Mouse (Mus musculus) heart, embryonic 13.5 days (tissue): ENCODE data around the gene Lrrc4b. TPM values are rescaled to one million over a fixed set of nuclear protein-coding genes. Genes with fewer than 3 reads are reported as not detected.

ENCODE experiments used
- ATAC-seq: fragments of 200-750 bp; cut with Nextera tagmentation; 2 replicates; pipeline ENCODE4 v1.8.0; 2017; ENCODE audit warnings: moderate TSS enrichment; ENCODE audit not compliant: insufficient number of reproducible peaks, low FRiP score, low TSS enrichment; ENCODE audit errors: extremely low read depth
- H3K27ac ChIP-seq: fragments of 300-500 bp; sonication (generic); replicated peaks from 2 replicates; pipeline ENCODE4 v1.5.1; 2015; ENCODE audit warnings: moderate library complexity, mild to moderate bottlenecking, inconsistent platforms
- H3K27me3 ChIP-seq: fragments of 300-500 bp; sonication (generic); replicated peaks from 2 replicates; pipeline ENCODE4 v1.6.1; 2015; ENCODE audit warnings: mild to moderate bottlenecking, inconsistent platforms
- H3K36me3 ChIP-seq: fragments of 300-500 bp; sonication (generic); 2 replicates; pipeline ENCODE4 v1.6.1; 2015; ENCODE audit warnings: mild to moderate bottlenecking, inconsistent platforms
- H3K4me1 ChIP-seq: fragments of 300-500 bp; sonication (generic); 2 replicates; pipeline ENCODE4 v1.6.1; 2015; ENCODE audit warnings: inconsistent platforms
- H3K4me2 ChIP-seq: fragments of 300-500 bp; sonication (generic); 2 replicates; pipeline ENCODE4 v1.6.1; 2015; ENCODE audit warnings: inconsistent platforms, mild to moderate bottlenecking, moderate library complexity
- H3K4me3 ChIP-seq: fragments of 300-500 bp; sonication (generic); 2 replicates; pipeline ENCODE4 v1.5.1; 2015; ENCODE audit warnings: moderate library complexity, mild to moderate bottlenecking, inconsistent platforms
- H3K9ac ChIP-seq: fragments of 300-500 bp; sonication (generic); 2 replicates; pipeline ENCODE4 v1.6.1; 2015; ENCODE audit warnings: inconsistent platforms, mild to moderate bottlenecking, moderate library complexity
- H3K9me3 ChIP-seq: fragments of 300-500 bp; sonication (generic); 2 replicates; pipeline ENCODE4 v1.6.1; 2016; ENCODE audit warnings: inconsistent platforms
- WGBS: fragments of 180-500 bp; shearing (Covaris S2); methylation state at CpG from one replicate; pipeline ENCODE4 v1.1.7; 2015; ENCODE audit warnings: mixed read lengths; 5-methylcytosine and 5-hydroxymethylcytosine counted together
- polyA plus RNA-seq: library from polyadenylated mRNA; unstranded; fragments of >200 nt; fragmentation: Nextera tagmentation; extraction: Ambion mirVana; gene quantifications from 2 replicates; pipeline ENCODE4 v1.2.1, GENCODE M21; 2015

The Lrrc4b gene
- polyA plus RNA-seq, 1 experiment from 2014 or later: 1.6 TPM

GRCm38 (mm10) chr7:44446070-44446855 is 17.4 kb downstream of the Lrrc4b start:
- peaks cover 47% of the 10 kb centered on the region for H3K4me1 ChIP-seq
- ATAC-seq: no peak
- H3K36me3 ChIP-seq: peaks cover 4% of the 10 kb centered on the region; the same call in 1 of the 2 replicates
- 0 out of 2 replicates have a peak overlapping the region, but pooled peaks have one; percentile 79 for H3K4me2 ChIP-seq
- H3K4me3 ChIP-seq: no peak overlapping the region
- H3K27ac ChIP-seq: 0 out of 2 replicates have a peak overlapping the region, but pooled peaks have one; percentile 8
- peak overlapping the region; percentile 28; the same call in 1 of the 2 replicates for H3K9ac ChIP-seq
- WGBS: 40% methylated on average over 12 of the region's 12 CpGs
- no peaks in the 10 kb centered on the region for H3K9me3 ChIP-seq
- H3K27me3 ChIP-seq: peaks cover 58% of the 10 kb centered on the region

GRCm38 (mm10) chr7:44453256-44453655 is 24.4 kb downstream of the Lrrc4b start:
- H3K36me3 ChIP-seq: peaks cover 12% of the 10 kb centered on the region
- H3K27ac ChIP-seq: peak overlapping the region; percentile 26

GRCm38 (mm10) chr7:44456302-44456701 is 27.5 kb downstream of the Lrrc4b start:
- Histone ChIP-seq H3K36me3 (peaks cover 21% of the 10 kb centered on the region), H3K9me3 (no peaks in the 10 kb centered on the region), H3K27ac (no peak overlapping the region), H3K27me3 (peaks cover 27% of the 10 kb centered on the region), H3K4me3 (no peak overlapping the region), H3K4me1 (peaks cover 11% of the 10 kb centered on the region), H3K9ac (no peak overlapping the region), H3K4me2 (no peak overlapping the region)
- no peak for ATAC-seq
- 76% methylated on average over 1 of the region's 1 CpGs for WGBS

More at GRCm38 (mm10) chr7:44453256-44453655, 24.4 kb downstream of the Lrrc4b start:
- peaks cover 11% of the 10 kb centered on the region for H3K4me1 ChIP-seq
- H3K9me3 ChIP-seq: no peaks in the 10 kb centered on the region
- ATAC-seq: no peak; the same call in 1 of the 2 replicates
- 10% methylated on average over 3 of the region's 3 CpGs for WGBS
- peak overlapping the region; percentile 64; the same call in 1 of the 2 replicates for H3K9ac ChIP-seq
- H3K4me3 ChIP-seq: no peak overlapping the region
- H3K27me3 ChIP-seq: no peaks in the 10 kb centered on the region
- no peak overlapping the region for H3K4me2 ChIP-seq

- Histone ChIP-seq H3K4me2 (no peak overlapping the region), H3K9me3 (no peaks in the 10 kb centered on the region), H3K36me3 (peaks cover 40% of the 10 kb centered on the region), H3K27ac (no peak overlapping the region), H3K4me1 (peaks cover 31% of the 10 kb centered on the region), H3K4me3 (no peak overlapping the region), H3K9ac (no peak overlapping the region), H3K27me3 (peaks cover 64% of the 10 kb centered on the region)
- WGBS: 76% methylated on average over 6 of the region's 6 CpGs
- ATAC-seq: no peak
Measured at GRCm38 (mm10) chr7:44460067-44460466, 31.2 kb downstream of the Lrrc4b start.

- Histone ChIP-seq H3K4me3 (no peak overlapping the region), H3K27me3 (peaks cover 68% of the 10 kb centered on the region), H3K9ac (no peak overlapping the region), H3K9me3 (no peaks in the 10 kb centered on the region), H3K4me1 (peaks cover 33% of the 10 kb centered on the region), H3K36me3 (peaks cover 40% of the 10 kb centered on the region), H3K4me2 (no peak overlapping the region), H3K27ac (no peak overlapping the region)
- WGBS: 72% methylated on average over 31 of the region's 31 CpGs
- ATAC-seq: no peak
Measured at GRCm38 (mm10) chr7:44460767-44461502, 32.1 kb downstream of the Lrrc4b start.

- Histone ChIP-seq H3K4me3 (no peak overlapping the region), H3K27ac (no peak overlapping the region), H3K36me3 (peaks cover 37% of the 10 kb centered on the region), H3K9ac (no peak overlapping the region), H3K4me2 (peak overlapping the region; percentile 69), H3K9me3 (no peaks in the 10 kb centered on the region), H3K4me1 (peaks cover 36% of the 10 kb centered on the region), H3K27me3 (peaks cover 68% of the 10 kb centered on the region)
- 62% methylated on average over 57 of the region's 57 CpGs for WGBS
- ATAC-seq: no peak
Measured at GRCm38 (mm10) chr7:44461503-44462217, 32.8 kb downstream of the Lrrc4b start.

GRCm38 (mm10) chr7:44462218-44463055 is 33.6 kb downstream of the Lrrc4b start:
- no peak overlapping the region for H3K27ac ChIP-seq
- H3K9me3 ChIP-seq: no peaks in the 10 kb centered on the region
- ATAC-seq: no peak
- peak overlapping the region; percentile 69 for H3K4me2 ChIP-seq
- peaks cover 68% of the 10 kb centered on the region for H3K27me3 ChIP-seq
- peak overlapping the region; percentile 42 for H3K4me3 ChIP-seq
- H3K36me3 ChIP-seq: peaks cover 33% of the 10 kb centered on the region
- peak overlapping the region; percentile 71 for H3K9ac ChIP-seq
- peaks cover 42% of the 10 kb centered on the region for H3K4me1 ChIP-seq
- 18% methylated on average over 77 of the region's 77 CpGs for WGBS

- Histone ChIP-seq H3K27ac (no peak overlapping the region), H3K36me3 (peaks cover 30% of the 10 kb centered on the region), H3K9ac (peak overlapping the region; percentile 71; the same call in 1 of the 2 replicates), H3K27me3 (peaks cover 68% of the 10 kb centered on the region), H3K4me2 (peak overlapping the region; percentile 69), H3K4me3 (peak overlapping the region; percentile 42), H3K4me1 (peaks cover 43% of the 10 kb centered on the region), H3K9me3 (no peaks in the 10 kb centered on the region)
- WGBS: 30% methylated on average over 8 of the region's 8 CpGs
- no peak for ATAC-seq
Measured at GRCm38 (mm10) chr7:44463056-44463425, 34.2 kb downstream of the Lrrc4b start.

GRCm38 (mm10) chr7:44463556-44464225 is 34.9 kb downstream of the Lrrc4b start:
- Histone ChIP-seq H3K4me2 (no peak overlapping the region), H3K9me3 (no peaks in the 10 kb centered on the region), H3K9ac (no peak overlapping the region), H3K36me3 (peaks cover 25% of the 10 kb centered on the region), H3K4me3 (no peak overlapping the region), H3K27ac (no peak overlapping the region), H3K27me3 (peaks cover 66% of the 10 kb centered on the region), H3K4me1 (peaks cover 47% of the 10 kb centered on the region)
- WGBS: 77% methylated on average over 10 of the region's 10 CpGs
- no peak for ATAC-seq

GRCm38 (mm10) chr7:44464511-44464910 is 35.7 kb downstream of the Lrrc4b start:
- Histone ChIP-seq H3K36me3 (peaks cover 29% of the 10 kb centered on the region), H3K27me3 (peaks cover 58% of the 10 kb centered on the region), H3K4me1 (peaks cover 55% of the 10 kb centered on the region), H3K4me3 (no peak overlapping the region), H3K9me3 (no peaks in the 10 kb centered on the region), H3K27ac (0 out of 2 replicates have a peak overlapping the region, but pooled peaks have one; percentile 16), H3K4me2 (no peak overlapping the region), H3K9ac (peak overlapping the region; percentile 37)
- ATAC-seq: no peak
- WGBS: 26% methylated on average over 4 of the region's 4 CpGs
